Mouse (Mus musculus): ENCODE results near the gene Ubp1.

Ubp1 gene

DNA sequence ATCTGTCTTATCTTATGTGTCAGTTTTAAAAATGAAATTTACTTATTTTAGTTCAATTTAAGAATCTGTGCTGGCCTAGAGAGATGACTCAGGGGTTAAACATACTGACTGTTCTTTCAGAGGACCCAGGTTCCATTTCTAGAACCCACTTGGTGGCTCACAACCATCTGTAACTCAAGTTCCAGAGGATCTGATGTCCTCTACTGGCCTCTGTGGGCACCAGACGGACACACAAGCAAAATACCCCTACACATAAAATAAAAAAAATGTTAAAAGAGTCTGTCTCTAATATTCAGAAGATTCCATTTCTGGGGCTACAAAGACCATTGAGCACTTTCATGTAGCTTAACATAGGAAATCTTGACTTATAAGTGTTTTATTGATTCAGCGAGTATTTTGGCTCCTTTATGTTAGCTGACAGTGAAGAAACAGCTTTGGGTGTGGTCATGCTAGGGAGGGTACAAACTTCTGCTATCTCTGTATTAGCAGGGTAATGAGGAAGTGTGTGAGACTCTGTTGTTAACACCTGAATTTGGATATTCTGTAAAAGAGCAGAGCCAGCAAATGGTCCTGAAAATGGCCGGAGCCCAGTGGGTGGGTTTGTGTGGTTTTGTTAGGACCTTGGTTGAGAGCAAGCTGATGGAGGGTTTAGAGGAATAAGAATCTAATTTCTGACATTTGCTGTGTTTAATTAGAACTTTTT, 10.5 kb downstream of the Ubp1 start:
- DNase-seq (ENCODE audit: low read depth, low spot score): peak; percentile 59
- Histone ChIP-seq H3K36me3 (ENCODE audit: control insufficient read depth, insufficient read depth, low read length, poor library complexity, severe bottlenecking) (0 out of 2 replicates have a peak, but pooled peaks cover 2% of the 10 kb centered on the region), H3K27me3 (ENCODE audit: control insufficient read depth, insufficient read depth, low read length, poor library complexity, severe bottlenecking) (no peaks in the 10 kb centered on the region)

DNA sequence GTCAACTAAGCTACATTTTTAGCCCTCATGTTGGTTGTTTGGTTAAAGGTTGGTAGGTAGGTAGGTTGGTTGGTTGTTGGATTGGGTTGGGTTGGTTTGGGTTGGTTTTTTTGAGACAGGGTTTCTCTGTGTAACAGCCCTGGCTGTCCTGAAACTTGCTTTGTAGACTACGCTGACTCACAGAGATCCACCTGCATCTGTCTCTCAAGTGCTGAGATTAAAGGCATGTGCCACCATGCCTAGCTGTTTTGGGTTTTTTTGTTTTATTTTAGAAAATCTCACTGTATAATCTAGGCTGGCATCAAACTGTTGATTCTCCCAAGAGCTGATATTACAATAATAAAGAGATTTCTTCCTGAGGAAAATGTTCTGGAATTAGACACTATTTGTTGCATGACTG, 12.6 kb downstream of the Ubp1 start:
- Histone ChIP-seq H3K36me3 (ENCODE audit: control insufficient read depth, insufficient read depth, low read length, poor library complexity, severe bottlenecking) (peaks cover 2% of the 10 kb centered on the region; the same call in 1 of the 2 replicates), H3K27me3 (ENCODE audit: control insufficient read depth, insufficient read depth, low read length, poor library complexity, severe bottlenecking) (no peaks in the 10 kb centered on the region)
- no peak for DNase-seq (ENCODE audit: low read depth, low spot score)

DNA sequence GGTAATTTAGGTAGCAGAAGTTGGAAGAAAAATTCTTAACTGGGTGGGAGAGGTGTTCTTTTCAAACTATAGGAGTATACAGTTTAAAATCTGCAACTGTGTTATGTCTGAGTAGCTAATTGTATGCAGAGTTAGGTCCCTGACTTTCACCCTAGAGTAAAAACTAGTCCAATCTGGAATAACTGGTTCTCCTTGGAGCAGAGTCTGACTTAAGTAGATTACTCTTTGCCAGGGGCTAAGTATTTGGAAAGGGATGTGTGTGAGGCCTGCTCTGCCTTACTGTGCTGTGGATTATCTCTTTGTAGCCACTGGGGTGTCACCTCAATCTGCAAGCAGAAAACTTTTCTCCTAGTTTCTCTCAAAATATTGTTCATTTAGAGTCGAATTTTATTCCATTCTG, 16.5 kb downstream of the Ubp1 start:
- no peak for DNase-seq (ENCODE audit: low read depth, low spot score)
- no peaks in the 10 kb centered on the region for H3K27me3 ChIP-seq (ENCODE audit: control insufficient read depth, insufficient read depth, low read length, poor library complexity, severe bottlenecking)
- H3K36me3 ChIP-seq (ENCODE audit: control insufficient read depth, insufficient read depth, low read length, poor library complexity, severe bottlenecking): peaks cover 2% of the 10 kb centered on the region; the same call in 1 of the 2 replicates

DNA sequence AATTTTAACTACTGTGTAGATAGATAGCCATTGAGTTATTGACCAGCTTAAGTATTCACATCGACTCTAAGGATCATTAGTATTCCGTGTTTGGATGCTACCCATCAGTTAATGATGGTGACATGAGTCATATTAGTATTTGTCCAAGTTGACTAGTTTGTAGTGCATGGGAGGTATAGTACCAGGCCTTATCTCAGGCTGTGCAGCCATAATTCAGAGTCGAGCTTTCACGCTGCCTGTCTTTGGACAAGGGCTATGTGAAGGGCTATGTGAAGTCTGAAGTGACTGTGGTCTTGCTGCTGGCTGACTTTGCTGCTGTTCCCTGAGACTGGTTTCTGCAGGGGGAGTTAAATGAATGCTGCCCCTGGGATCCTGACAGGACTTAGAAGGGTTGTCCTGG, 27.0 kb downstream of the Ubp1 start:
- no peak for DNase-seq (ENCODE audit: low read depth, low spot score)
- no peaks in the 10 kb centered on the region for H3K27me3 ChIP-seq (ENCODE audit: control insufficient read depth, insufficient read depth, low read length, poor library complexity, severe bottlenecking)

DNA sequence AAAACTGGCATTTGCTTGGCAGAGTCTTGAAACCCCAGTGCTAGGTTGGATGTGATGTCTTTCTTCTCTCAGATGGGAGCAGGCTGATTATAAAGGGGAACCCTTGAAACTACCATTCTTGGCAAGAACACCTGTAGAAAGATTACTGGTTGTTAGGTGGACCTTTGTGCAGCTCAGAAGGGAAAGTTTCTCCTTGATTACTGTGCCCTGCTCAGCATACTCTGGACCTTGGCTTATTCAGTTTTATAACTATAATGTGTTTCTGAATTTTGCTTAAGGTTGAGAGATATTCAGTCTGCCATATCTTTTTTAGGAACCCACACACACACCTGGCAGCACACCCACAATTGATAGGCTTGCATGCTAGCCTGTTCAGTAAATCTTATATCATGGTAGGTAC, 33.0 kb downstream of the Ubp1 start:
- peaks cover 22% of the 10 kb centered on the region for H3K36me3 ChIP-seq (ENCODE audit: control insufficient read depth, insufficient read depth, low read length, poor library complexity, severe bottlenecking)
- H3K27me3 ChIP-seq (ENCODE audit: control insufficient read depth, insufficient read depth, low read length, poor library complexity, severe bottlenecking): no peaks in the 10 kb centered on the region
- DNase-seq (ENCODE audit: low read depth, low spot score): no peak

More for the DNA sequence above, 27.0 kb downstream of the Ubp1 start:
- H3K36me3 ChIP-seq (ENCODE audit: control insufficient read depth, insufficient read depth, low read length, poor library complexity, severe bottlenecking): peaks cover 16% of the 10 kb centered on the region

DNA sequence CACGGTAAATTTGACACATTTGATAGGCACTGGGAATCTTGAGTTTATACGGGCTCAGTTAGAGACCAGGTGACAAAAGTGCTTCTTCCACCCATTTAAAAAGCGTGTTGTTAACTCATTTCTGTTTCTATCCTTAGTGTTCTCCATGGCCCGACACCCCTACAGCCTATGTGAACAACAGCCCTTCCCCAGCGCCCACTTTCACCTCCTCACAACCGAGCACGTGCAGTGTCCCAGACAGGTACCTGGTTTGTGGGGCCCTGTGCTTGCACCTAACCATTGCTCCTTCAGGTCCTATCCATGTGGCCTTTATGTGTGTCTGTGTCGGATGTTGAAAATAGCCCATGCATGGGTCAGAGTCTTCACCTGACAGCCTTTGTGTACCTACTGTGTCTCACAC, 33.7 kb downstream of the Ubp1 start:
- DNase-seq (ENCODE audit: low read depth, low spot score): no peak
- no peaks in the 10 kb centered on the region for H3K27me3 ChIP-seq (ENCODE audit: control insufficient read depth, insufficient read depth, low read length, poor library complexity, severe bottlenecking)
- peaks cover 17% of the 10 kb centered on the region for H3K36me3 ChIP-seq (ENCODE audit: control insufficient read depth, insufficient read depth, low read length, poor library complexity, severe bottlenecking)

DNA sequence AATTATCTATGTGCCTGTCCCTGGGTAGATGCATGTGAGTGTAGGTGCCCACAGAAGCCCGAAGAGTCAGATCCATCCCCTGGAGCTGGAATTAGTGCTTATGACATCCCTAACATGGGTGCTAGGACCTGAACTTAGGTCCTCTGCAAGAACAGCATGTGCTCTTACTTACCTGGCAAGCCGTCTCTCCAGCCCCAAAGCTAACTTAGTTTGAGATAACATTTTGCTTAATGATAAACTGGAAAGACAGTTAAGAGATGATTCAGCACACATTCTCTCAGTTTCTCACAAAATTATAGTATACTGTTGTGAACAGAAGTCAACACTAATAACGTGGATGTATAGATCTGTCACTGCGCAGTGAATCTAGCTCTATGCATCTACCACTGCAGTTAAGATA, 36.1 kb downstream of the Ubp1 start:
- no peak for DNase-seq (ENCODE audit: low read depth, low spot score)
- Histone ChIP-seq H3K36me3 (ENCODE audit: control insufficient read depth, insufficient read depth, low read length, poor library complexity, severe bottlenecking) (peaks cover 15% of the 10 kb centered on the region), H3K27me3 (ENCODE audit: control insufficient read depth, insufficient read depth, low read length, poor library complexity, severe bottlenecking) (no peaks in the 10 kb centered on the region)

DNA sequence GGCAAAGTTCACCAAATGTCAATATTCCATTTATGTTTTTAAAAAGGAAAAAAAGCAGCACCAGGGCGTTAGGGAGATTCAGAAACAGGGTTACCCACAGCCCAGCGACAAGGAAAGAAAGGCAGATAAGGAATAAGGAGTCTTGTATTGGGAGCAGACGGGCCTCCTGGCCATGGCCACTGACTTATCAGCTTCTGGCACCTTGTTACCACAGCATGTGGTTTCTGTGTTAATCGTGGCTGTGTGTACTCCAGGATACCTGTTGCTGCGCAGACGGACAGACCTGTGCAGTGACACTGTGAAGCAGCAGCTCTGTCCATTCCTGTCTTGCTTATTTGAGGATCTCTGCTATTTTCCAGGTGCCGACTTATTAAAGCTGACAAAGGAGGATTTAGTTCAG, 38.2 kb downstream of the Ubp1 start:
- H3K36me3 ChIP-seq (ENCODE audit: control insufficient read depth, insufficient read depth, low read length, poor library complexity, severe bottlenecking): peaks cover 11% of the 10 kb centered on the region
- no peak for DNase-seq (ENCODE audit: low read depth, low spot score)
- H3K27me3 ChIP-seq (ENCODE audit: control insufficient read depth, insufficient read depth, low read length, poor library complexity, severe bottlenecking): no peaks in the 10 kb centered on the region

DNA sequence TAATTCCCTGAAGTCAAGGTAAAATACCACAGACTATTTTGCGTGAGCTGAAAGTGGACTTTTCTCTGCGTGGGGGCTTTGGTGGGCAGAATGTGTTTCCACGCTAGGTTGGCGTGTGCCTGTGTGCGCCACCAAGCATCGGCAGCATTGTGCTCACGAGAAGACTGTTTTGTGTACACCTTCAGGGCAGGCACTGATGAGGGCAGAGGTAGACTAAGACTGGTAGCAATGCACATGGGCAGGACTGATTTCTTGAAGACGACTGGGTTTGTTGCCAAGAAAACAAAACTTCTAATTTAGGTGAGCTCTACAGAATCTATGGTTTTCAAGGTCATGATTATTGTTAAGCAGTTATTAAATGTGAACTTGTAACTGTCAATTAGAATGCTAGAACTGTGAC, 38.7 kb downstream of the Ubp1 start:
- Histone ChIP-seq H3K36me3 (ENCODE audit: control insufficient read depth, insufficient read depth, low read length, poor library complexity, severe bottlenecking) (peaks cover 7% of the 10 kb centered on the region), H3K27me3 (ENCODE audit: control insufficient read depth, insufficient read depth, low read length, poor library complexity, severe bottlenecking) (no peaks in the 10 kb centered on the region)
- no peak for DNase-seq (ENCODE audit: low read depth, low spot score)

DNA sequence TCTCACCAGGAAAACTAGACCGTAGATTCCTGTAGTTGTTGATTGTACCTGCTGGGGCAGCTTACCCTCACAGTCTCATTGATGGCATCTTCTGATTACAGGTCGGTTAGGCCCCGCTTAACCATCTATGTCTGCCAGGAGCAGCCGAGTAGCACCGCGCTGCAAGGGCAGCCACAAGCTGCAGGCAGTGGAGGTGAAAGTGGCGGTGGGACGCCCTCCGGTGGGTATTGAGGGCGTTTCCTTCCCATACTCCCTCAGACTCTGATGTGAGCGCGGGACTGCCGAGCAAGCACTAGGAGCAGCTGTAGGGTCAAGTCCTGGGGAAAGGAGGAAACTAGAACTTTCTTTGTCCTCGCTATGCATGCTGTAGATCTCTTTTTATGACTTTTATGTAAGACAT, 39.3 kb downstream of the Ubp1 start:
- H3K27me3 ChIP-seq (ENCODE audit: control insufficient read depth, insufficient read depth, low read length, poor library complexity, severe bottlenecking): no peaks in the 10 kb centered on the region
- H3K36me3 ChIP-seq (ENCODE audit: control insufficient read depth, insufficient read depth, low read length, poor library complexity, severe bottlenecking): peaks cover 4% of the 10 kb centered on the region
- no peak for DNase-seq (ENCODE audit: low read depth, low spot score)

DNA sequence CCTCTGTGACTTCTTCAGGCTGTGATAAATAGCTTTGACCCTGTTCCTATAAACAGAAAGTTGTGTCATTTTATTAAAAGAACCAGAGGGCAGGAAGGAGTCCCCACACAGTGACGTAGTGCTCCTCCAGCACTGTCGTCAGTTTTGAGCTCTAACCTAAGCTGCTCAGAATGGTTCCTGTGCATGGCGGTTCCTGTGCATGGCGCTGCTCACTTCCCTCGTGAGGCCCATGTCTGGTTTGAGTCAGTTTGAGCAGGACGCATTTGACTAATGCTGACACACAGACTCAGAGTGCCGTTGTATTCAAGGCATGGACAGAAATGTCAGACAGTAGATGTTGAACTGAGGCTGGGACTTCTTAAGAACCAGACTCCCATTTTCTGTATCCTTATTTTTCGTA, 40.9 kb downstream of the Ubp1 start:
- Histone ChIP-seq H3K27me3 (ENCODE audit: control insufficient read depth, insufficient read depth, low read length, poor library complexity, severe bottlenecking) (no peaks in the 10 kb centered on the region), H3K36me3 (ENCODE audit: control insufficient read depth, insufficient read depth, low read length, poor library complexity, severe bottlenecking) (peaks cover 2% of the 10 kb centered on the region)
- DNase-seq (ENCODE audit: low read depth, low spot score): no peak

DNA sequence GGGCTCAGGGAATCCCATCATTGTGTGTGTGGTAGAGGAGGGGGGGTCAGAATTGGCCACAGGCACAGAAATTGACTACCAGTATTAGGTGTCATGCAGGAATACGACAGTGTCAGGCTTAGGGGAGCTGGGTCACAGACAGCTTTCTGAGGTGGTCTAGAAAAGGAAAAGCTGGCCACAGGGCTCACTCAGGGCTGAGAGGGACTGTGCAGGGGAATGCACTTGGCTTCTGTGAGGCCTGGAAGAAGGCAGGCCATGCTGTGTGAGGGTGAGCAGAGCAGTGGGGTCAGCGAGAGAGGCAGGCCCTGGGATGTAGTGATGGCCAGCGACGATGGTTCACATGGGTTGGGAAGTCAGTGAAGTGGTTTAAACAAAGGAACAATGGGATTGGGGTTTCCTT, 43.1 kb downstream of the Ubp1 start:
- Histone ChIP-seq H3K27me3 (ENCODE audit: control insufficient read depth, insufficient read depth, low read length, poor library complexity, severe bottlenecking) (no peaks in the 10 kb centered on the region), H3K36me3 (ENCODE audit: control insufficient read depth, insufficient read depth, low read length, poor library complexity, severe bottlenecking) (peaks cover 2% of the 10 kb centered on the region)
- no peak for DNase-seq (ENCODE audit: low read depth, low spot score)

DNA sequence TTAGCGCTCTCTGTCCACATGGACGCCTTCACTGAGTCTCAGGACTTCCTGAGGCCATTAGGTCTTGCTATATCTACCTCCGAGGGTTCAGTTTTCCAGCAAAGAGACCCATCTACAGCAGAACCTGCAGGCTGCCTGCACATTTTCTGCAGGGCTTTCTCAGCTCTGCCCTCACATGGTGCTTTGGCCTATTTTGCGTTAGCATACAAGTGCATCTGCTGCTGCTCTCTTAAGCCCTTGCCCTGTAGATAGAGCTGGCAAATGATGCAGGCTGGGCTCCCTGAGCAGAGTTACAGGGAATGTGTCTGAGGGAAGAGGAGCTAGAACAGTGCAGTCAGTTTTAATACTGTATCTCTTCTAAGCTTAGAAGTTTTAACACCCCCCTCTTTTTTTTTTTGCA, 44.2 kb downstream of the Ubp1 start:
- peaks cover 2% of the 10 kb centered on the region for H3K36me3 ChIP-seq (ENCODE audit: control insufficient read depth, insufficient read depth, low read length, poor library complexity, severe bottlenecking)
- DNase-seq (ENCODE audit: low read depth, low spot score): no peak
- H3K27me3 ChIP-seq (ENCODE audit: control insufficient read depth, insufficient read depth, low read length, poor library complexity, severe bottlenecking): no peaks in the 10 kb centered on the region

DNA sequence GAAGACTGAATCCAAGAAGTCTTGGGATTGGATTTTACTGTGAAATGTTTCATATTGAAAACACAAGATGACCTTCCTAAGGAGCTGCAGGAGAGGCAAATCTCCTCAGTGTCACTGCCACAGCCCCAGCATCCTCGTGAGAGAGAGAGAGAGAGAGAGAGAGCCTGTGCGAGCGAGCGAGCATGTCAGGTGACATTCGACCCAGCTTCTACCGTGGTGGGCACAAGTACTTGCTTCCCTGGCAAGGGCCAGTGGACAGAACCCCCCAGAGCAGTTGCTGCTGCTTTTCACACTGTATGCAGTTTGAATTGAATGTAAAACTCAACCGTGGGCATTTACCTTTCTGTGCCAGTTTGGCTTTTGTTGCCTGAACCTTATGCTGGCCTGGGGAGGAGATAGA, 44.7 kb downstream of the Ubp1 start:
- DNase-seq (ENCODE audit: low read depth, low spot score): no peak
- peaks cover 2% of the 10 kb centered on the region for H3K36me3 ChIP-seq (ENCODE audit: control insufficient read depth, insufficient read depth, low read length, poor library complexity, severe bottlenecking)

DNA sequence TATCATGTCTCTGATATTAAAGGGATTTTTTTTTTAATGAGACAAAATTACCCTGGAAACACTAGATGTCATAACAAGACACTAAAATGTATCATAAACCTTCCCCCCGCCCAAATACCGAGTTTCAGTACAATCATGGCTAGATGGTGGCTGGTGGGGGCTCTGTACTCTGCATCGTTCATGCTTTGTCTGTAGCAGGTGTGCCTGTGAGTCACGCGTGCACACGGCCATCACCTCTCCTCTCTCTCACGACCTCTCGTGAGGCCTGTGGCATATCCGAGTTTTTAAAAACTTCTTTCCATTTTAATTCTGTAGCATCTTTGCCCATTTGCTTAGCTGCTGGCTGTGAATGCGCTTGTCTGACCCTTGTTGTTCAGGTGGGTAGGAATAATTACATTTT, 45.5 kb downstream of the Ubp1 start:
- Histone ChIP-seq H3K27me3 (ENCODE audit: control insufficient read depth, insufficient read depth, low read length, poor library complexity, severe bottlenecking) (no peaks in the 10 kb centered on the region), H3K36me3 (ENCODE audit: control insufficient read depth, insufficient read depth, low read length, poor library complexity, severe bottlenecking) (peaks cover 2% of the 10 kb centered on the region)
- DNase-seq (ENCODE audit: low read depth, low spot score): no peak

More for the DNA sequence above, 44.7 kb downstream of the Ubp1 start:
- H3K27me3 ChIP-seq (ENCODE audit: control insufficient read depth, insufficient read depth, low read length, poor library complexity, severe bottlenecking): no peaks in the 10 kb centered on the region

DNA sequence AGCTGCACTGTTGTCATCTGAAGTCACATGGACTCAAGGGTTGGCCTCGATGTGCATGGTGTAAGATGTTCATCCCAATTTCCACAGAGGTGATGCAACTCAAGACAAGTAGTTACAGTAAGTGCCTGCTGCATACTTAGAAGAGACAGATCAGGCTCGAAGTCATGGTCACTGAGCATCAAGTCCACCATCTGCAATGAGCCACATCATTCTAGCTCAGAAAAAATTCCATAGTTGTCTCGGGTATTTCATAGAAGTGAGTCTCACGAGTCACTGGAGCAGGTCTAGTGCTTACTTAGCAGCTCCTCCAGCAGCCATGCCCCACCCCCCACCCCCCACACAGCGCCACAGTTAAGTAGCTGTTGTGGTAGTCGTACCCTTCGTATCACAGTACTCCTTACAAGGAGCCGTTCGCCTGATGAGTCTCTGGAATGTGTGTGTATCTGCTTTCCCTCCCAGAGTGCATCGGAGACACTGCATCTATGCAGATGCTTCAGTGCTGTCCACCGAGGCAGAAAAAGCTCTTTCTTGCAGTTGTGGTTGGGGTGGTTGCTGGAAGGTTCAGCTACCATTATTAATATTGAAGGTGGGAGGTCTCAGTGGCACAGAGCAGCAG, 46.6 kb downstream of the Ubp1 start:
- Histone ChIP-seq H3K36me3 (ENCODE audit: control insufficient read depth, insufficient read depth, low read length, poor library complexity, severe bottlenecking) (peaks cover 2% of the 10 kb centered on the region), H3K27me3 (ENCODE audit: control insufficient read depth, insufficient read depth, low read length, poor library complexity, severe bottlenecking) (no peaks in the 10 kb centered on the region)
- no peak for DNase-seq (ENCODE audit: low read depth, low spot score)

Data from splenic B cell, adult 2 months (primary cell).